Mouse (Mus musculus) layer of hippocampus, adult 11-12 months (tissue): ENCODE measurements around the gene Shisa9.

Experiments
- DNase-seq: peaks from one replicate; pipeline ENCODE4 v3.0.0; 2022; ENCODE audit warnings: low spot score

Gene Shisa9

DNA sequence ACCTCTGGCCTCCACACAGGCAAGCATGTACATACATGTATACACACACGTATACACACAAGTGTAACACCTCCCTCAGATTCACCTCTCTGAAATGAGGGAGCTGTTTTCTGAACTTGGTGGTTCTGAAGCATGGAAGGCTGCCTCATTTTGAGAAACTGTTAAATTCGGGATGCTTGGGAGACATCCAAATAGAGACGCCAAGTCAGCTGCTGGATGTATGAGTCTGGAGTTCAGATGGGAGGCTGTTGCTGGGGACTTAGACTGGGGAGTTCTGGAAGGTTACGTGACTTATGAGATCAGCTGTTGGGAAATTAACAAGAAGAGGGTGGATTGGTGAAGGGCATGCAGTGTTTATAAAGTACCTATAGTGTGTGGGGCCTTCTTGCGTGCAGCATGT, 88.7 kb downstream of the Shisa9 start:
- DNase-seq: no peak

DNA sequence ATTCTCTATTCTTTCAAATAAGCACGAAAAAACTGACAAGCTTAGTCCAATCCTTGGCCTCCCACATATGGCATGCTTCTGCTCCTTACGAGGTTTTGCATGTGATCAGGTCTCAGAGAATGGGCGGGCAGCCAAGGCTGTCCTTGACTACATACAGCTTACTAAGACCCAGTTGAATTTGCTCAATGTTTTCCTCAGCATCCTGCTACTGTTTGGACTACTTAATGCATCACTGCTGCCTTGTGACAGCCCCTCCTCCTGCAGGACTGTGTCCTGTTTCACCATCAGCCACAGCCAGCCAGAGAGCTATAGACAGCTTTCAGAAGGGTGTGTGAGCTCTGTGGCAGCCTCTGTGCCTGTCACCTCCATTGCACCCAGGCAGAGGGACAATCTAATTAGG, 92.4 kb downstream of the Shisa9 start:
- no peak for DNase-seq

DNA sequence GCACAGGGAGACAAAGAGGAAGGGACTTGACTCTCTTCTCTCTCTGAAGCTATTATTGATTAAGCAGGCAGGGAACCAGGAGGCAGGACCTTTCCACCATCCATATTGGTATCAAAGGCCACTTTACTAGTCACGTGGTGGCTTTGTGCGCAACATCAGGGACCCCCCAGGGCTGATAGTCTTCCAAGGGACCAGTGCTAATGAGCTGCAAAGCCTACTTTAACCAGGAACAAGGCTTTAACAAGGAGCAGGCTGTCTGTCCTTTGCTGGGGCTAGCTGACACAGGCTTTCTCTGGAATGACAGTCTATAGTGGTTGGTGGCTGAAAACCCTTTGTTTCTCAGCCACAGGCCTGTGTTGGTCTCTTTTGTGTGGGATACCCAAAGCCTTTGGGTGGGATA, 92.8 kb downstream of the Shisa9 start:
- no peak for DNase-seq

DNA sequence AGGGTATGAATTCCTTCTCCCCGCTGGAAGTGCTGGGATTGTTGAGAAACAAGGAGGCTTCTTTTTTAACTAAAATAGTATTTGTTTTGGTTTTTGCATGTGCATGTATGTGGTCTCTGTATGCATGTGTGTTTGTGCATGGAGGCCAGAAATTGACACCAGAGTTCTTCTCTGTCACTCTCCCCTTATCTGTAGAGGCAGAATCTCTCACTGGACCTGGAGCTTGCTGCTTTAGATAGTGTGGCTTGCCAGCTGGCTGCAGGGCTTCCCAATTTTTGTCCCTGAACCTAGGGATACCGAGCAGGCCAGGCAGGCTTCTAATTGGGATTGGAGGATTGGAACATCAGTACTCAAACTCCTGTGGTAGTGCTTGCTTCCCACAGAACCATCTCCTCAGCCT, 99.2 kb downstream of the Shisa9 start:
- no peak for DNase-seq

DNA sequence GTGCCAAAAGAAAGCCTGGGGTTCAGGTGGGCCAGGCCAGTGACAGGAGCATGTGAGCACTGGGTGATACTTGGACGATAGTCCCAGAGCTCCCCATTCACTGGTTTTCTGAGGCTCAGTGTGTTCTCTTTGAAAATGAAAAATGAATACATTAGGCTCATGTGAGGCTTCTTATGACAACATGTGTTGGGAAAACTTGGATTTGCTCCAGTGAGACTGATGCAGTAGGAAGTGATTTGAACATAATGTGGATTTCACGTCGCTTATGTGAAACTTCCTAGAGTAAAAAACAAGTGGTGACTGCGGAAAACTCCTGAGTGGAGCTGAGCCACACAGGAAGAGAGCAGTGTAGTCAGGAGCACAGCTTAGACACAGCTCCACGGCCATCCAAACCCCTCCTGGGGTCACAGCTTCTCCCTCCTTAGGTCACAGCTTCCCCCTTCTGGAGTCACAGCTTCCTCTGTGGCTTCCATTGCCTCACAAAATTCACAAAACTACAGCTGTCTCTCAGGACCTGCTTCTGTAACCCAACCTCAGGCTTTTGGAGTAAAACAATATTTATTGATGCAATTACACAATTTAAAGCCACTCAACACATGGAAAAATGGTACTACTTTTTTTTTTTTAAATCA, 106.8 kb downstream of the Shisa9 start:
- no peak for DNase-seq

DNA sequence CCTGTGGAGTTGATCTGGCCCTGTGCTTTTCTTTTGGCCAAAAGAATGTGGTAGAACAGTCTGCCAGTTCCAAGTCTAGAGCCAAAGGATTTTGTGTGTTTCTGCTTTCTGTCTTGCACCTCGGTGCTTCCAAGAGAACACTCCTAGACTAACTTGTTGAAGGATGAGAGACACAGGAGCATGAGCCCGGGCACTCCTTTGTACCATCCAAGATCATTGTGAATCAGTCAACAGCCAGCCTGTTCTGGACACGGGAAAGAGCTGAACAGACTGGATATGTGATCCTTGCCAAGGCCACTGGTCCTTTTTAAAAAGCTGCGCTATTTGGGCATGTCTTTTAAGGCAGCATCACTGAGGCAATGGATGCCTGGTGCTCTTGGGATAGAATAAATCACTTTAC, 109.3 kb downstream of the Shisa9 start:
- no peak for DNase-seq

DNA sequence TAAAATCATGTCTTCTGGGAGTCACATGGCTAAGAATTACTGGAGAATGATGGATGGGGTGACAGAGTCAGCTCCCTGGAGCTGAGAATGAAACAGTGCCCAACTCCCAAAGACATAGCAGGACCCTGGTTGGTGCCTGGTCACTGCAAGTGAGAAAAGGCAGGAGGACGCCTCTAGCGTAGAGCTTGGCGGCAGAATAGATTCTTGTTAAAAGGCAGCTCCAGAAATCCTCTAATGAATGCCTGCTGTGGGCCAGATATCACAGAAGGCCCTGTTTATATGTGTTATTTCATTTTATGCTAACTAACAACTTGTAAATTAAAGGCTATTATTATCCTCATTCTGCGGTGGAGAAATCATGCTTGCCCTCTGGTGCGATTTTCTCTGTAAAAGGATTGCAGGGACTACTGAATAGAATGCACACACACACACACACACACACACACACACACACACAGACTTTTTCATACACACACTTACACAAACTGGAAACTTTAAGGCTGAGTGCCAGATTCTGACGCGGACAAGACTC, 110.9 kb downstream of the Shisa9 start:
- no peak for DNase-seq

DNA sequence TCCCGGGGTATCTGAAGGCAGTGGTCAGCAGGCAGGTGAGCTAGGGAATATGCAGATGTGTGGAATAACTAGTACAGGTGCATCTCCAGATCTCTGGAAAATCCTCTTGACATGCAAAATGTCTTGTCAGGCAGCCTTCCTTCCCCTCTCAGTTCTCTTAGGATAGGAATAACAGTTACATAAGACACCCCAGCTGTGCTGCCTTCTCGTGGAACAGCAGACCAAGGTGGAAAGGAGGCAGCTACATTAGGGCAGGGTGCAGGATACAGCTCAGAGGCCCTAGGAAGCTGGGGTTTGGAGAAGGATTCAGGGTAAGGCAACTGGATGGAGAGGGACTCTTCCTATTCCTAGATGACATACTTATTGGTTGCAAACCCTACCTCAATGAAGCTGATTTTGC, 111.5 kb downstream of the Shisa9 start:
- DNase-seq: no peak

DNA sequence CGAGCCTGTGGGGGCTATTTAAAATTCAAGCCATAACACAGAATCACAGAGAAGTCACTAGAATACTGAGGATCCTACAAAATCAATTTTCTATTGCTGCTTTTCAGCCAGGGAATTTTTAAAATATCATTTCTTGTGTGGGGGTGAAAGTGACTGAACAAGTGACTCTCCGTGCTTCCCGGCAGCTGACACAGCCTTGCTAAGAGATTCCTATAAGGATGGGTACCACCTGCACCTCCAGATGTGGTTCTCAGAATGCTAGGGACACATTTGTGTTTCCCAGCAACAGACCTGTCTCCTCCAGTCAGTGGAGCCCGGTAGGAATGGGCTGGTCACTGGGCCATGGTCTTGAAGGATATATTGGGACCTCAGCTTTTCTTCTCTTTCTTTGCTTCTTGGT, 124.5 kb downstream of the Shisa9 start:
- no peak for DNase-seq

DNA sequence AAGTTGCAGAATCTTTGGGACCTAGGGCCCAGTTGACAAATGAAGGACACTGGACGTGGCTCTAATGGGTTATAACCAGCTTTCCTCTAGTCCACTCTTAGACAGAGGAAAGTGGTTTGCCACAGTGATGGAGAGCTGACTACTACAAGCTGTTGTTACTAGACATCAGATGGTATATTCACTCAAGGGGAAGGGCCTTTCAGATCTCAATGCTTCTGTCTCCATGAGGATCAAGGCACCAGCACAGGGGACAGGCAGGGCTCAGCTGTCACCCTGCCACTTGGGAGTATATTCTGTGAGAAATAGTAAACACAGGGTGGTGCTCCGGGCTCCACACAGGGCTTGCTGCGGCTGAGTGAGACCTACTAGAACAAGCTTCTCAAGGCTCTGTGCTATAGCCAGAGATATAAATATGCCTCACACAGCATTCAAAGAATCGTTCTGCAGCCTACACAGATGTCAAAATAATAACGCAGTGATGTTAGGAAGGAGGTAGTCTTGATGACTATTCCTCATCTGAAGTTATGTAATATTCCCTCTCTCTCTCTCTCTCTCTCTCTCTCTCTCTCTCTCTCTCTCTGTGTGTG, 127.0 kb downstream of the Shisa9 start:
- DNase-seq: no peak

DNA sequence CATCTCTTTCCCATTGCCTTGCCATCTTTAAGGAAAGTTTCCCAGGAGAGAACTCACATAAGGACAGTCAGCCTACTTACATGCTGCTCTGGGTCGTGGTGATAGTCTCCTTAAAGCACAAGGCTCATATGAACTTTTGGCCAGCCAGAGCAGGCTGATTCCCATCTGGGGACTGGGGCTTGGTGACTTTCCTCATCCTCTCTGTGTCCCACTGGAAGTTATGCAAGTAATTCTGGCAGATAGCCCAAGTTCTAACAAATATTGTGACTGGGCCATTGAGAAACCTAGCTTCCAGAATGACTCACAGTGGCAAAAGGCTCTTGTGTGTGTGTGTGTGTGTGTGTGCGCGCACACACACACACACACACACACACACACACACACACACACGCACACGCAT, 130.5 kb downstream of the Shisa9 start:
- DNase-seq: no peak

DNA sequence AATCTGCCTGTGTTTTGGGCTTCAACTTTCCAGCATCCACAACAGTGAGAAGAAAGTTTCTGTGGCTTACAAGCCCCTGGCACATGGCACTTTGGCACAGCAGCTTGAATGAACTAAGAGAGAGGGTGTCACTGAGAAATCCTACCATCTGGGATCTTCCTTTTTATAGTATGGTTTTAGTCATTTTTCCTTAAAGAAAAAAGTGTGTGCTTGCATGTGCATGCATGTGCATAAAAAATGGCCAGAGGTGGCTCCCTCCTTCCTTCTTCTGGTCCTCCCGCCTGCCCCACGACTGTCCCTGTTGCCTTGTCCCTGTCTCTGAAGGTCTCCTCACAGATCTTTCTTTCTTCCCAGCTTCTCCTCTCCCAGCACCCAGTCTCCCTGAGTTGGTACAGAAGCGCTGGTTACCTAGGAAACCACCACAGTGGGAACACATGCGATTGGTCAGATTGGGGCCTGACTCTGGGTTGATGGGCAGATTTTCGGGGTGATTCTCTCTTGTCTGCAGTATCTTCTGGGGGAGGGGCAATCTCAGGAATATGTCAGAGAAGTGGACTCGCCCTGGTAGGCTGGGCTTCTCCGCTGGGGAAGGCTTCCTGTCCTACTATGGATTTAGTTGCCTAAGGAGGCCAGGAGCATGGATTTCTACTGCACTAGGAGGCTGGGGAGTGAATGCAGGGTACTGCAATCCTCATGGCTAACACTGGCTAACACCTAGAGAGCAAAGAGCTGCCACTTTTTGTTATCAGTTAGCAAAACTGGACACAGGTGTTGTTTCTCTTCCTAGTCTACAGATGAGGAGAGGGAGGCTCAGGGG, 131.3 kb downstream of the Shisa9 start:
- DNase-seq: no peak

DNA sequence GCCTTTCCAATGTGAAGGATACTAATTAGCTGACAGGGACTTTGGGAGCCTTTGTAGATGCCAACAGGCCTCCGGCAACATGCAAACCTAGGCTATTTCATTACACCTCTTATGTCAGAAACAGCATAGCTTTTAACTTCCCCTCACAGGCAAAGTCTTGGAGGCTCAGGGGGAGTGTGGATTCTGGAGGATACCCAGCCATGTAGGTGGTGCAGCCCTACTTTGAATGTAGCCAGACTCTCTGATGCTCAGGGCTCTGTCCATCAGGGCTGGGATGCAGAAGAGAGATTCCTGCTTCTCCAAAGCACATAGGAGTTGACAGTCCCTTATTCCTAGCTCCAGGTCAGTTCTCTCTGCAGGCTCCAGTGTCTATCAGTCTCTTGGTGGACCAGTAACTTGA, 133.0 kb downstream of the Shisa9 start:
- DNase-seq: no peak

DNA sequence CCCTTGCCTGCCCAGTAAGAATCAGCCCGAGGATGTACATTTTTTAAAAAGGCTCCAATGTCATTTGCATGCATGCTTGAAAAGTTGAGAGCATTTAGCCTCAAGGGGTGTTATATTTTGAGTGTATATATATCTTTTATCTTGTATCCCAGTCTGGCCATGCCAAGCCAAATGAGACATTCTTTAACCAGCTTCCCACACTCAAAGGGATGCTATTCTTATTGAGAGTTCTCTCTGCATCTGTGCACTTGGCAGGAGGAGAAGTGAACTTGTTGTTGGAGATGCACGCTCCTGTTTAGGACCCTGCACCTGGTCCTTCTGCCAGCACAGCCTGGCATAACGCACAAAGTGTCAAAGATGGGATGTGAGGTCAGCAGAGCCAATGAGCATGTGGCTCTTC, 135.6 kb downstream of the Shisa9 start:
- DNase-seq: no peak

DNA sequence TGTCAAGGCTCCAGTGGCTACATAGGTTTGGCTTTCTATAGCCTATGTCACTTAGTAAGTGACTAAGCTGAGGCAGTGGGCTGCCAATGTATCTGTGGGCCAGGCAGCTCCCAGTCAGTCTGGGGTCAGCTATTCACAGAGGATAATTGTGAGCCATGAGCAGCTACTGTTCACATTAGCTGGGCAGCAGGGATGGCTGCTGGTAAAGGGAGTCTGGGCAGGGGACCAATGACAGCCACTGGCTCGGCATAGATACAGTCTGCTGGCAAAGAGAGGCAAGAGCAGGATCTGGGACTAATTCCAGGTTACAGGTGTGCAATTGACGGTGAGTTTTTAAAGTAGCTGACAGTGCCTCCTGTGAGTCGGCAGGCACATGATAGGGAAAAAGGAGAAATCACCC, 145.9 kb downstream of the Shisa9 start:
- DNase-seq: no peak

DNA sequence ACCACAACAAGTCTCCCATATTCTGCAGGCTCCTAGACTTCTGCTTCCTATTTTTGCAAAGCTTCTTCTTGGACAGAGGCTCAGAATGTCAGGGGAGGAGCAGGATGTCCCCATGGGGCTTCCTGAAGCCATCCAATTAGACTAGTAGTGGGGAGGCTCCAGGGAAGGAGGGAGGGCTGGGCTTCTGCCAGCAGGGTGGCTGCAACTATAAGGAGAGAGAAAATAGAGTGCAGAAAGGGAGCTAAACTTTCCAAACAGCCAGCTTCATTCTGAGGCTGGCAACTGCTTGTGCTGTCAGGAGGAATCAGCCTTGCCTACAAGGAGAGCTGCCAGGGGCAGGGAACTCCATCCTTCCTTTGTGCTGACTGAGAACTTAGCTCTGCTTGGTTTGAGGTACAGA, 162.8 kb downstream of the Shisa9 start:
- no peak for DNase-seq

DNA sequence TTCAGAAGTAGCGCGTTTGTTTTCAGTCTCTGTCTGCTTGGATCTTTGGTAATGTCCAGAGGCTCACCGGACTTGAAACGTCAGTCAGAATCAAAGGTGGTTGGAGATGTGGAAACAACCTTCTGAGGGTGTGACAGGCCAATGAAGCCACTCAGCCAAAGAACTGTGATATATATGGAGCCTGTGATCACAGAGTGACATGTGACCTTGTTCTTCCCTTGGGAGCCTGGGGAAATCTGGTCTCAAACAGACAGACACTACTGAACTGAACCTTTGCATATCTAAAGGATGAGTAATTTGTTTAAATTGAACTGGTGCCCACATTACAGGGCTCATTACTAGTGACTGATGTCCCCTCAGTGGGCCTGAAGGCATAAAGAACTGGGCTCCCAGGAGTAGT, 168.1 kb downstream of the Shisa9 start:
- no peak for DNase-seq

DNA sequence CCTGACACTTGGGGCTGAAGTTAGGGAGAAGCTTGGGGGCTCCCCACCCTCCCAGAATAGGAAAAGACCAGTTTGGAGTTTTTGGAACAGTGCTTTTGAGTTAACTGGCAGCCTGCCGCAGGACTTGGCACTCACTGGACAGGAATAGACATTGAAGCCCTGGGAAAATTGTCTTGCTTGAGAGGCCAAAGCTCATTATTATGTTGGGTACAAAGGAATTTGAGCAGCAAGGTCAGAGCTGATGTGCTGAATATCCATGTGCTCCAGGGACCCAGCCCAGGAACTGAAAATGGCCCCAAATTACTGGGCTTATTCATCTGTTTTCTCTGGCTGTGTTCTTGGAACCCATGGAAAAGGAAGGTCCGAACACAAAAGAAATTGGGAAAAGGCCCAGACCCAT, 170.6 kb downstream of the Shisa9 start:
- peak; percentile 25 for DNase-seq

DNA sequence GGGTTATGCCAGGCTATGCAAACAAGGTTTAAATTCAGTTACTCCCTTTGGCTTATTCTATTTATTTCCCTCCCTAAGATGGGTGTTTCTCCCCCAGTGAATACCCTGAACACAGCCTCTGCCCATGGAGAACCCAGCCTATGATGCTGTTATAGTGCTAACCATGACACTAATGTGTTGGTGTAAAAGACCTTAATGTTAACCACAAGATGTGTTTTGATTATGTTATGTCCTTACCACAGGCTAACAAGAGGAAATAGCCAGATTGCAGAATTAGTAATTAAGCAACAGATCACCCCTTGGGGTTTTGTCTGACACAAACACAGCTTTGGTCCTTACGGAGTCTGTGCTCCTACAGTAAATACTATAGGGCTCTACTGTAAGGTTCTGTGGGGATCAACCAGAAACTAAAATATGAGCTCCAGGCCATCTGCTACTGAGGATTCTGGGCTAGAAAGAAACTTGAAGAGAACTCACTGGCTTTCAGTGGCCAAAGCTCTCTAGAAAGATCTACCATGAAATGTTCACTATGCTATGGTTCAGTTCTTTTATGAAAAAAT, 189.6 kb downstream of the Shisa9 start:
- no peak for DNase-seq

DNA sequence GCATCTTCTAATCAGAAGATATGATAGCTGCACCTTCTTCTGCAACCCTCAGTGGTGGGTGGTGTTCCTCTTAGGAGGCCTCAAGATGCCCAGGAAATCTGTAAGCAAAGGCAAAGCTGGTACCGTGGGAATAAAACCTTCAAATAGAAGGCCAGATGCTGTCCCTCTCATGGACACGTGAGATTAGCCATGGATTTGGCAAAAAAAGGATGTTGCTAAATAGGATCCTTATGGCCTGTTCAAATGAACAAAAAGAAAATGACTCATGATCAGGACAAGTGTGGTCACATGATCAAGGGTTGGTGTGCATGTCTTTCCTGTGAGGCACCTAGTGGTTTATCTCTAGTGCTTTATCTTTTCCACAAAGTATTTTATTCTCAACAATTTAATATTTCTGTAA, 194.1 kb downstream of the Shisa9 start:
- DNase-seq: no peak

DNA sequence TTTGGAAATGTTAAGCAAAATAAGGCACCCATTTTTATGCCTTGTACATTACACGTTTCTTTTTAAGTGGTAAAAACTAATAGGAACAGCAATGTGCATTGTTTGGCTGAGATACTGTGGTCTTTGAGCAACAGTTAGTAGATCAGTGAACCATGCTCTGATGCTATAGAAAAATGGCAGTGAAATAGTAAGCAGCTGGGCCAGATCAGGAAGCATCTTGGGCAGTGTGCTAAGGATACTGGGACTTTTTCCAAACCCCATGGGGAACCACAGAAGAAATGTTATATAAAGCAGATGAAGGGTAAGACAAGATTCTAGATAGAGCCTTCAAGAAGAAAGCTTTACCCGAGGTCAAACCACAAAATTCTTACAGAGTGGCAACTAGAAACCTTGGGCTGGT, 205.8 kb downstream of the Shisa9 start:
- DNase-seq: no peak

DNA sequence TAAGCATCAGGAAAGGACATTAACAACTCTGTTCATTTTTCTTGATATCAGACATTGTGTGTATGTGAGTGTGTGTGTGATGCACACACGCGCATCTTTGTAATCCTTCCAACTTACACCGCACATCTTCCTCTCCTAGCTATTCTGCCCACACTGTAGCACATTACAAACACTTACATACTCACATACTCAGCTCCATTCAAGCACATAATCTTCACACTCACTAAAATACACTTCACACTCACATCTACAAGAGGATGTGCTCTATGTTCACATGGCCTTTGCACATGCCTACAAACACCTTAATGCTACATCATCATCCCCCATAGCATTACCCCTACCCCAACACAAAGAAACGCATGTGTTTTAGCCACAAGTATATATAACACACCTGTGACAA, 212.9 kb downstream of the Shisa9 start:
- DNase-seq: no peak

DNA sequence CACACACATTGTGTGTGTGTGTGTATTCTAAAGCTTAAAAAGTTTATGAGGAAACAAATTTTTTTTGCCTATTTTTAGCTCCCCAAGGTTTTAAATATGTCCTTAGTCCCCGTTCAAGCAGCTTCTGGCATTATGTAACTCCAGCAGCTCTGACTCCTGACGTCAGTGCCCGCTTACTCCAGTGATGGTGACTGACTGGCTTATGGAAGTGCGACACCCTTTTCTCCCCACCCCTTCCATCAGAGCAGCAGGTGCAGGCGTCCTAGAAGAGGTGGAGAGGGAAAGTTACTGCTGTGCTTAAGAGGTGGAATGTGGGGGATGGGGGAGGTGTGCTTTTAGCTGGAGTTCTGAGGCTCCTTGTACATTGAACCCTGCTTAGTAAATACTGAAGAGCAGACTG, 213.7 kb downstream of the Shisa9 start:
- no peak for DNase-seq
